Mouse (Mus musculus) CD8-positive naive resting alpha-beta T cell, adult 57 days (primary cell): Measurements from ENCODE around the gene Tfec. TPM values are rescaled to one million over a fixed set of nuclear protein-coding genes. Genes with fewer than 3 reads are reported as not detected.

Source experiments
- total RNA-seq: library from RNA; stranded (reverse); gene quantifications from one replicate; pipeline ENCODE4 v1.2.4, GENCODE M21; 2023

Tfec gene
- total RNA-seq, result not detected

DNA sequence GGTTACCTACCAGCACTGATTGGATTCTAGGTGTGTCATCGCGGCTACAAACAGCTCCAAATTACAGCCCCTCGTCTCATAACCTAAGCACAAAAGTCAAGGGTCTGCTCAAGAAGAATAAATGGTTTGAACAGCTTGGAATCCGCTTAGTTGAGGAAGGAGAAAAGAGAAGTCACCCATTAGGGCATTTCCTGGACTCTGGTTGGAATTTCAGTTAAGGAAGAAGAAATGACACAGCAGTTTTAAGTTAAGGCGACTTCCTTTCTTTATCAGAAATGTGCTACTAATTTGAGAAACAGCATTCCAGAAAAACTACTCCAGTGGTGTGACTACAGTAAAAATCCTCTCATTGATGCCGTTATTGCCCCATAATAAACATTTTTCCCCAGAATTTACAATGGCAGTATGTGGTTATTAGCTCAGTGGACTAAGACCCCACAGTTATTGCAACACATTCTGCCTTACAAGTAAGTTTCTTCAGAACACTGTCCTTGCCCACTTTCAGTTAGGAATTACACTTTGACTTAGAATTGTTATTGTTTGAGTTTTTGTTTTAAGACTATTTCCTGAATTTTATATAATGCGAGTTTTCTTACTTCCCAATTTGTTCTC is at the start of gene Tfec:
TSS of gene Tfec (minus strand) at position 191 of the 612 bp plus-strand sequence.

Other genes starting within 250 kb of the Tfec start
- gene Tes, start 166.7 kb upstream of the Tfec start, total RNA-seq, result 168 TPM